Mouse (Mus musculus) lung, postnatal 0 days (tissue): ENCODE measurements around the gene Zfp217. TPM values are rescaled to one million over a fixed set of nuclear protein-coding genes. Genes with fewer than 3 reads are reported as not detected.

Experiments
- ATAC-seq: fragments of 200-750 bp; cut with Nextera tagmentation; 2 replicates; pipeline ENCODE4 v1.8.0; 2017; ENCODE audit warnings: moderate library complexity
- DNase-seq: peaks from one replicate; pipeline ENCODE4 v3.0.0-alpha.2; 2016; ENCODE audit warnings: low spot score
- H3K27ac ChIP-seq: fragments of 300-500 bp; sonication (generic); 2 replicates; pipeline ENCODE4 v1.5.1; 2014; ENCODE audit warnings: antibody characterized with exemption, mild to moderate bottlenecking, low read length, mixed read lengths
- H3K27me3 ChIP-seq: fragments of 300-500 bp; sonication (generic); replicated peaks from 2 replicates; pipeline ENCODE4 v1.6.1; 2014; ENCODE audit warnings: low read length, mixed read lengths; ENCODE audit not compliant: insufficient read depth
- H3K36me3 ChIP-seq: fragments of 300-500 bp; sonication (generic); 2 replicates; pipeline ENCODE4 v1.6.1; 2014; ENCODE audit warnings: low read length, mixed read lengths; ENCODE audit not compliant: insufficient read depth
- H3K4me1 ChIP-seq: fragments of 300-500 bp; sonication (generic); 2 replicates; pipeline ENCODE4 v1.6.1; 2014; ENCODE audit warnings: antibody characterized with exemption, low read depth, low read length, mixed read lengths; ENCODE audit not compliant: insufficient read depth
- H3K4me2 ChIP-seq: fragments of 300-500 bp; sonication (generic); replicated peaks from 2 replicates; pipeline ENCODE4 v1.6.1; 2014; ENCODE audit warnings: low read depth, mild to moderate bottlenecking, low read length, moderate library complexity, mixed read lengths
- H3K4me3 ChIP-seq: fragments of 300-500 bp; sonication (generic); 2 replicates; pipeline ENCODE4 v1.5.1; 2014; ENCODE audit warnings: low read depth, low read length
- H3K9ac ChIP-seq: fragments of 300-500 bp; sonication (generic); replicated peaks from 2 replicates; pipeline ENCODE4 v1.6.1; 2014; ENCODE audit warnings: low read depth, mild to moderate bottlenecking
- H3K9me3 ChIP-seq: fragments of 300-500 bp; sonication (generic); 2 replicates; pipeline ENCODE4 v1.6.1; 2016; ENCODE audit warnings: low read length, mixed read lengths
- CTCF ChIP-seq: IDR thresholded peaks from 2 replicates; pipeline ENCODE4 v1.5.1; 2016; ENCODE audit warnings: antibody characterized with exemption, mild to moderate bottlenecking
- EP300 ChIP-seq: IDR thresholded peaks from 2 replicates; pipeline ENCODE4 v1.6.1; 2016; ENCODE audit warnings: antibody characterized with exemption, mild to moderate bottlenecking, control low read depth
- WGBS: fragments of 180-500 bp; shearing (Covaris S2); extraction: QIAGEN DNeasy Blood & Tissue Kit; methylation state at CpG from one replicate; pipeline ENCODE4 v1.1.7; 2014; 5-methylcytosine and 5-hydroxymethylcytosine counted together
- polyA plus RNA-seq: library from polyadenylated mRNA; unstranded; fragments of >200 nt; fragmentation: Nextera tagmentation; extraction: Ambion mirVana; gene quantifications from 2 replicates; pipeline ENCODE4 v1.2.1, GENCODE M21; 2015

Zfp217 gene
- polyA plus RNA-seq, 1 experiment from 2014 or later = 4.4 TPM

GRCm38 (mm10) chr2:170122197-170122596, 25.7 kb downstream of the Zfp217 start:
- H3K36me3 ChIP-seq = peaks cover 23% of the 10 kb centered on the region
- H3K4me3 ChIP-seq = no peak overlapping the region
- ATAC-seq (no peak), DNase-seq (no peak)
- WGBS = 72% methylated on average over 7 of the region's 7 CpGs
- peaks cover 2% of the 10 kb centered on the region; the same call in 1 of the 2 replicates for H3K4me1 ChIP-seq
- no peak overlapping the region for H3K9ac ChIP-seq
- H3K9me3 ChIP-seq = no peaks in the 10 kb centered on the region
- H3K27me3 ChIP-seq = no peaks in the 10 kb centered on the region
- TF ChIP-seq CTCF = no peak
- TF ChIP-seq EP300 = no peak
- H3K27ac ChIP-seq = no peak overlapping the region
- H3K4me2 ChIP-seq = no peak overlapping the region

DNA sequence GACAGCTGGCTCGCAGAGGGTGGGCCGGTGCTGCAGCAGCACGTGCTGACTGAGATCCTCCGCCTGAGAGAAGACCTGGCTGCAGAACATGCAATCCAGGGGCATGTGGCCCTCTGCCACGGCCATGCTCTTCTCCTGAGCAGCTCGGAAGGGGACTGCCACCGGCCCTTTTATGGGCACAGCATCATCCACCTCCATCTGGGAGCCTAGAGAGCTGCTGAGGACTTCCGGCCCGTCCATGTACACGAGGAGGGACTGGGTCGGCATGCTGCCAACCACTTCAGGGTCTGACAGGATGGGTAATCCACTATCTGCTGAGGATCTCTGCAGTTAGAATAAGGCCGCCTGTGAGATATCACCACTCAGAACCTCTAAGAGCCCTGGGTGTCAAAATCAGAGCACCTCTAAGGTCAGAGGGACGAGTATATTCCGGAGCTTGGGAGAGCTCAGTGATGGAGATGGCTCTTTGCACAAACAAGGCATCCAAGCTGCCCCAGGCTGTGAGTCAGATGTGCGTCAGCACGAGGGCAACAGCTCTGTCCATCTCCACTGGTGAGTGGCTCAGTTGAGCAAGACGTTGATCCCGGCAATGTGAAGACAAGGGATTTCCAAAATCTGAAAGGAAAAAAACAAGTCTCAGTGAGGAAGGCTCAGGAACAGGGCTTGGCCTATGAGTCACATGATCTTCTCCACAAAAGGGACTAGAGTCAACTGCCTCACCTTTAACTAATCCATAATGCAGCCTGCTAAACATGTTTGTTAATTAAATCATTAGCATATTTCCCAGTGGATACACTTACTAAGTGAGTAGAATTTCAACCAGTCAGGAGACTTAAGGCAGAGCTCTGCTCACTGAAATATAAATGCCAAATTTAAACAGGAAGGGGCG, 27.5 kb downstream of the Zfp217 start:
- Histone ChIP-seq H3K27ac (no peak overlapping the region), H3K4me2 (no peak overlapping the region), H3K27me3 (no peaks in the 10 kb centered on the region), H3K9me3 (no peaks in the 10 kb centered on the region), H3K9ac (no peak overlapping the region), H3K4me3 (no peak overlapping the region), H3K4me1 (no peaks in the 10 kb centered on the region; the same call in 1 of the 2 replicates), H3K36me3 (peaks cover 25% of the 10 kb centered on the region)
- ATAC-seq (peak; percentile 24; the same call in 1 of the 2 replicates), DNase-seq (no peak)
- no peak for TF ChIP-seq CTCF
- TF ChIP-seq EP300 = no peak
- 76% methylated on average over 19 of the region's 19 CpGs for WGBS

DNA sequence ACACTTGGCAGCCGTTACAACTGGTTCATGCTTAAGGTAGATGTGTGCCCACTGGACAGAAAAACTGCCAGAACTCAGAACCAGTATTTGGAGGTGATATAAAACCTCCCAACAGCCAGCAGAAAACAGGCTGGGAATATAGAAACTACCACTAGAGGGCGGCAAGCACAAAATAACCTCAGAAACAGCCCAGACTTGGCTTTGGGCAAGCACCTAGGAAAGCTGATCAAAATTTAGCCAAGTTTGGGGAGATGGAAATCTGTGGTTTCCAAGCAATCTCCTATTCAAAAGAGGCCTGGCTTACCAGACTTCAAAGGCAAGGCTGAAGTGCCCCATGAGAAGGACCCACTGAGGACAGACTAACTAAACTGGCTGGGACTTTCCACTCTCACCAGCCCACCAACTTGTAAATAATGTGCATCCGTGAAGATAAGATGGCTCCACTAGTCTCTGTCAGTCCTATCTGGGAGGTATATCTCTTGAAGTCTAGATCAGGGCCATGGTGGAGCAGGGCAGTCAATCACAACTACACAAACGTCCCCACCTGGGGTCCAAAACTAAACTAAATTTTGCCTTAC, 31.1 kb downstream of the Zfp217 start:
- Histone ChIP-seq H3K4me2 (no peak overlapping the region), H3K27me3 (no peaks in the 10 kb centered on the region), H3K4me3 (no peak overlapping the region), H3K27ac (no peak overlapping the region), H3K4me1 (no peaks in the 10 kb centered on the region; the same call in 1 of the 2 replicates), H3K36me3 (peaks cover 39% of the 10 kb centered on the region), H3K9ac (no peak overlapping the region), H3K9me3 (no peaks in the 10 kb centered on the region)
- peak; percentile 89 for TF ChIP-seq CTCF
- peak; percentile 36; the same call in 1 of the 2 replicates for TF ChIP-seq EP300
- DNase-seq (peak; percentile 78), ATAC-seq (peak; percentile 57; the same call in 1 of the 2 replicates)
- 33% methylated on average over 4 of the region's 4 CpGs for WGBS

- TF ChIP-seq CTCF (no peak), EP300 (no peak)
- H3K4me3 ChIP-seq = no peak overlapping the region
- no peak overlapping the region for H3K4me2 ChIP-seq
- no peak overlapping the region for H3K27ac ChIP-seq
- H3K9me3 ChIP-seq = no peaks in the 10 kb centered on the region
- H3K4me1 ChIP-seq = no peaks in the 10 kb centered on the region
- no peak overlapping the region for H3K9ac ChIP-seq
- ATAC-seq = no peak
- peaks cover 38% of the 10 kb centered on the region for H3K36me3 ChIP-seq
- H3K27me3 ChIP-seq = no peaks in the 10 kb centered on the region
- no peak for DNase-seq
- WGBS = 73% methylated on average over 8 of the region's 8 CpGs
Observed at GRCm38 (mm10) chr2:170110306-170110705, 37.6 kb downstream of the Zfp217 start.

- H3K4me2 ChIP-seq = no peak overlapping the region
- H3K9me3 ChIP-seq = no peaks in the 10 kb centered on the region
- no peak overlapping the region for H3K9ac ChIP-seq
- no peak for TF ChIP-seq EP300
- no peak for TF ChIP-seq CTCF
- H3K27ac ChIP-seq = no peak overlapping the region
- ATAC-seq (no peak), DNase-seq (no peak)
- H3K27me3 ChIP-seq = no peaks in the 10 kb centered on the region
- WGBS = 49% methylated on average over 5 of the region's 5 CpGs
- H3K4me1 ChIP-seq = no peaks in the 10 kb centered on the region
- no peak overlapping the region for H3K4me3 ChIP-seq
- H3K36me3 ChIP-seq = peaks cover 31% of the 10 kb centered on the region
Observed at GRCm38 (mm10) chr2:170109528-170109927, 38.4 kb downstream of the Zfp217 start.

GRCm38 (mm10) chr2:170107791-170108190, 40.1 kb downstream of the Zfp217 start:
- WGBS = 83% methylated on average over 3 of the region's 3 CpGs
- Histone ChIP-seq H3K4me2 (no peak overlapping the region), H3K4me1 (no peaks in the 10 kb centered on the region), H3K9me3 (no peaks in the 10 kb centered on the region), H3K36me3 (peaks cover 25% of the 10 kb centered on the region), H3K27ac (no peak overlapping the region), H3K9ac (no peak overlapping the region), H3K27me3 (no peaks in the 10 kb centered on the region), H3K4me3 (no peak overlapping the region)
- ATAC-seq (no peak), DNase-seq (no peak)
- TF ChIP-seq CTCF = no peak
- TF ChIP-seq EP300 = no peak
